Mouse (Mus musculus): ENCODE data around the gene Slc12a8. TPM values are rescaled to one million over a fixed set of nuclear protein-coding genes. Genes with fewer than 3 reads are reported as not detected.

Slc12a8 gene
- total and polyA plus RNA-seq, 3 experiments, result 12.2 to 17.4 (median 16.5) TPM

GRCm38 (mm10) chr16:33660125-33660524 lies 143.0 kb downstream of the Slc12a8 start:
- in situ Hi-C loops (cut with MboI; ENCODE audit: low pct_ligation_motif_present, low pct_unique_long_range_greater_than_20kb, low sequenced_read_pairs) (no loop called here), dilution Hi-C loops (cut with MboI; ENCODE audit: extremely low pct_ligation_motif_present, extremely low pct_unique_long_range_greater_than_20kb, low sequenced_read_pairs) (no loop called here)
- H3K27ac ChIP-seq (ENCODE audit: insufficient read depth, low read depth), result no peak overlapping the region
- no peak overlapping the region for H3K9ac ChIP-seq (ENCODE audit: insufficient read depth, low read depth)
- H3K4me1 ChIP-seq (ENCODE audit: control insufficient read depth in 1 of 2, insufficient read depth in 2 of 2), result peaks cover 9 to 17% of the 10 kb centered on the region in 2 experiments
- H3K79me2 ChIP-seq (replicated peaks; ENCODE audit: control insufficient read depth, extremely low read depth, insufficient read depth, poor library complexity, severe bottlenecking), result no peaks in the 10 kb centered on the region
- no peaks in the 10 kb centered on the region for H3K27me3 ChIP-seq (replicated peaks)
- H3K9me3 ChIP-seq (replicated peaks; ENCODE audit: low read length), result peaks cover 4% of the 10 kb centered on the region
- DNase-seq (ENCODE audit: extremely low read depth), result no peak
- peaks cover 26 to 65% of the 10 kb centered on the region in 2 experiments for H3K36me3 ChIP-seq (replicated peaks in 1 of 2; ENCODE audit: control insufficient read depth in 1 of 2, insufficient read depth in 1 of 2, low read length in 1 of 2)
- no peak overlapping the region for H3K4me2 ChIP-seq (ENCODE audit: insufficient read depth, low read depth, poor library complexity, severe bottlenecking)
- H3K4me3 ChIP-seq (replicated peaks in 1 of 3; ENCODE audit: low read depth in 2 of 3, low read length in 2 of 3, poor library complexity in 1 of 3), result no peak overlapping the region
- TF ChIP-seq E2F4 (IDR thresholded peaks at IDR 0.05; ENCODE audit: insufficient replicate concordance, low read depth, low read length) (no peak), GABPA (IDR thresholded peaks at IDR 0.05; ENCODE audit: insufficient replicate concordance, low read depth, low read length) (no peak), SIN3A (IDR thresholded peaks at IDR 0.05; ENCODE audit: low read length) (no peak), PAX5 (IDR thresholded peaks at IDR 0.05; ENCODE audit: low read length) (no peak), NELFE (IDR thresholded peaks at IDR 0.05; ENCODE audit: low read depth, low read length) (no peak), ZC3H11A (IDR thresholded peaks at IDR 0.05; ENCODE audit: low read depth, low read length) (no peak)

GRCm38 (mm10) chr16:33662841-33663240 lies 145.7 kb downstream of the Slc12a8 start:
- Histone ChIP-seq H3K4me2 (ENCODE audit: insufficient read depth, low read depth, poor library complexity, severe bottlenecking) (no peak overlapping the region), H3K9ac (ENCODE audit: insufficient read depth, low read depth) (no peak overlapping the region), H3K4me3 (replicated peaks in 1 of 3; ENCODE audit: low read depth in 2 of 3, low read length in 2 of 3, poor library complexity in 1 of 3) (no peak overlapping the region), H3K9me3 (replicated peaks; ENCODE audit: low read length) (peaks cover 4% of the 10 kb centered on the region), H3K4me1 (ENCODE audit: control insufficient read depth in 1 of 2, insufficient read depth in 2 of 2) (peaks cover 11 to 17% of the 10 kb centered on the region in 2 experiments), H3K27ac (ENCODE audit: insufficient read depth, low read depth) (no peak overlapping the region), H3K36me3 (replicated peaks in 1 of 2; ENCODE audit: control insufficient read depth in 1 of 2, insufficient read depth in 1 of 2, low read length in 1 of 2) (peaks cover 25 to 64% of the 10 kb centered on the region in 2 experiments), H3K79me2 (replicated peaks; ENCODE audit: control insufficient read depth, extremely low read depth, insufficient read depth, poor library complexity, severe bottlenecking) (no peaks in the 10 kb centered on the region), H3K27me3 (replicated peaks) (no peaks in the 10 kb centered on the region)
- DNase-seq (ENCODE audit: extremely low read depth), result no peak
- TF ChIP-seq ZNF384 (IDR thresholded peaks at IDR 0.05; ENCODE audit: low read depth, low read length), result no peak
- TF ChIP-seq MAFK (IDR thresholded peaks at IDR 0.05; ENCODE audit: insufficient replicate concordance, low read length), result no peak
- TF ChIP-seq GABPA (IDR thresholded peaks at IDR 0.05; ENCODE audit: insufficient replicate concordance, low read depth, low read length), result no peak
- TF ChIP-seq BHLHE40 (IDR thresholded peaks at IDR 0.05; ENCODE audit: low read depth, low read length), result no peak
- TF ChIP-seq IRF4 (IDR thresholded peaks at IDR 0.05; ENCODE audit: low read depth, low read length), result no peak
- no peak for TF ChIP-seq USF2 (conservative IDR thresholded peaks at IDR 0.05; ENCODE audit: low read depth, low read length)
- no peak for TF ChIP-seq ETS1 (conservative IDR thresholded peaks at IDR 0.05; ENCODE audit: low read depth, low read length)
- TF ChIP-seq MEF2A (IDR thresholded peaks at IDR 0.05; ENCODE audit: borderline replicate concordance, low read depth, low read length), result no peak
- TF ChIP-seq HCFC1 (IDR thresholded peaks at IDR 0.05; ENCODE audit: low read depth, low read length), result no peak
- TF ChIP-seq ZC3H11A (IDR thresholded peaks at IDR 0.05; ENCODE audit: low read depth, low read length), result no peak
- TF ChIP-seq E2F4 (IDR thresholded peaks at IDR 0.05; ENCODE audit: insufficient replicate concordance, low read depth, low read length), result no peak
- TF ChIP-seq CHD2 (IDR thresholded peaks at IDR 0.05; ENCODE audit: low read length), result no peak
- no peak for TF ChIP-seq SMC3 (IDR thresholded peaks at IDR 0.05; ENCODE audit: low read depth, low read length)
- TF ChIP-seq CHD1 (IDR thresholded peaks at IDR 0.05; ENCODE audit: low read depth, low read length), result no peak
- in situ Hi-C loops (cut with MboI; ENCODE audit: low pct_ligation_motif_present, low pct_unique_long_range_greater_than_20kb, low sequenced_read_pairs) (no loop called here), dilution Hi-C loops (cut with MboI; ENCODE audit: extremely low pct_ligation_motif_present, extremely low pct_unique_long_range_greater_than_20kb, low sequenced_read_pairs) (no loop called here)
